Mouse (Mus musculus) liver, embryonic 16.5 days (tissue): ENCODE data around the gene Caskin1. TPM values are rescaled to one million over a fixed set of nuclear protein-coding genes. Genes with fewer than 3 reads are reported as not detected.

Experiments used
- ATAC-seq: fragments of 200-750 bp; cut with Nextera tagmentation; 2 replicates; pipeline ENCODE4 v1.8.0; 2017; ENCODE audit warnings: low read depth, mild to moderate bottlenecking, moderate number of reproducible peaks, moderate library complexity
- H3K27ac ChIP-seq: fragments of 300-500 bp; sonication (generic); 2 replicates; pipeline ENCODE4 v1.5.1; 2014; ENCODE audit warnings: mild to moderate bottlenecking, low read length
- H3K27me3 ChIP-seq: fragments of 300-500 bp; sonication (generic); 2 replicates; pipeline ENCODE4 v1.6.1; 2014; ENCODE audit warnings: low read depth, low read length, mixed read lengths; ENCODE audit not compliant: control insufficient read depth, insufficient read depth
- H3K36me3 ChIP-seq: fragments of 300-500 bp; sonication (generic); 2 replicates; pipeline ENCODE4 v1.6.1; 2014; ENCODE audit warnings: mild to moderate bottlenecking; ENCODE audit not compliant: control insufficient read depth, insufficient read depth
- H3K4me1 ChIP-seq: fragments of 300-500 bp; sonication (generic); 2 replicates; pipeline ENCODE4 v1.6.1; 2014; ENCODE audit warnings: low read depth, low read length, mixed read lengths; ENCODE audit not compliant: control insufficient read depth
- H3K4me2 ChIP-seq: fragments of 300-500 bp; sonication (generic); 2 replicates; pipeline ENCODE4 v1.6.1; 2014; ENCODE audit warnings: low read depth, low read length, mixed read lengths
- H3K4me3 ChIP-seq: fragments of 300-500 bp; sonication (generic); 2 replicates; pipeline ENCODE4 v1.5.1; 2014; ENCODE audit warnings: low read depth, mild to moderate bottlenecking, low read length
- H3K9ac ChIP-seq: fragments of 300-500 bp; sonication (generic); 2 replicates; pipeline ENCODE4 v1.6.1; 2014; ENCODE audit warnings: low read depth, low read length
- H3K9me3 ChIP-seq: fragments of 300-500 bp; sonication (generic); replicated peaks from 2 replicates; pipeline ENCODE4 v1.6.1; 2016; ENCODE audit warnings: low read length; ENCODE audit not compliant: control insufficient read depth
- WGBS: fragments of 180-500 bp; shearing (Covaris S2); extraction: QIAGEN DNeasy Blood & Tissue Kit; methylation state at CpG from one replicate; pipeline ENCODE4 v1.1.7; 2014; ENCODE audit not compliant: insufficient replicate concordance; 5-methylcytosine and 5-hydroxymethylcytosine counted together
- polyA plus RNA-seq: library from polyadenylated mRNA; unstranded; fragments of >200 nt; fragmentation: Nextera tagmentation; extraction: Ambion mirVana; gene quantifications from 2 replicates; pipeline ENCODE4 v1.2.1, GENCODE M21; 2015

The Caskin1 gene
- polyA plus RNA-seq, 1 experiment from 2014 or later: 0.13 TPM

DNA sequence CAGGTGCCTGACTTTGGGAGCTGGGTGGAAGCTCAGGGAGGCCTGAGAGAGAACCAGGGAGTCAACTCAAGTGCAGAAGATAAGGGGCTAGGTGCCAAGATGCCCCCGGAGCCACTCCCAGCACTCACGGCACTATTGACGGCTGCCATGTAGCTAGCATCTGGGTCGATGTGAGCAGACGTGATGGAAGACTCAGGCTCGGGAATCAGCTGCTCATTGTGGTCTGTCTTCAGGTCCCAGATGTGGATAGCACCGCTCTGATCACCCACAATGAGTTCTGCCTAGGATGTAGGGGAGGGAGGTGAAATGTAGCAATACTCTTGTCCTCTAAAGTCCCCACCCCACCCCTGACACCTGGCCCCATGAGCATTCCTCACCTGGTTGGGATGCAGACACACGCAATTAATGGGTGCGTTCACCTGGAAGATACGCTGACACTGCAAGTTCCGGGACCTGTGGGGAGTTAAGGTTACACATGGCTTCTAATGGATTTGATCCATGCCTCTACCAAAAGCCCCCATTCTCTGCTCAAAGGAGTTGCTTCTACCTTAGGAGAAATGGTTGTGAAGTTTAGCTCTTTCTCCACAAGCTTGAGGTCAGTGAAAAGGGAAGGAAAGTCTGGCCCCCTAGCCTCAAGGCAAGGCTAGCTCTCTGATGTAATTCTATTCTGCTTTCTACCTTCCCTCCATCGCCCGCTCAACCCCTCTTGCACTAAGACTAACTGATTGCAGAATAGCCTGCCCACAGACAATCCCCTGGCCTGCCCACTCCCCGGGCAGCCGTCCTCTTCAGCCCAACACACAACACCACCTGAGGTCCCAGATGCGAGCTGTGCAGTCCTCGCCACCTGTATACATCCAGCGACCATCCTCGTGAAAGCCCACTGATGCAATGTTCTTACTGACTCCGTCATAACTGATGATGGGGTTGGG lies 11.1 kb upstream of the Caskin1 start:
- peak overlapping the region; percentile 75 for H3K4me2 ChIP-seq
- no peaks in the 10 kb centered on the region for H3K9me3 ChIP-seq
- ATAC-seq: no peak
- peaks cover 24% of the 10 kb centered on the region for H3K4me1 ChIP-seq
- peak overlapping the region; percentile 84 for H3K9ac ChIP-seq
- H3K27me3 ChIP-seq: no peaks in the 10 kb centered on the region
- H3K4me3 ChIP-seq: peak overlapping the region; percentile 74
- 85% methylated on average over 20 of the region's 20 CpGs for WGBS
- peak overlapping the region; percentile 92 for H3K27ac ChIP-seq
- peaks cover 39% of the 10 kb centered on the region for H3K36me3 ChIP-seq

DNA sequence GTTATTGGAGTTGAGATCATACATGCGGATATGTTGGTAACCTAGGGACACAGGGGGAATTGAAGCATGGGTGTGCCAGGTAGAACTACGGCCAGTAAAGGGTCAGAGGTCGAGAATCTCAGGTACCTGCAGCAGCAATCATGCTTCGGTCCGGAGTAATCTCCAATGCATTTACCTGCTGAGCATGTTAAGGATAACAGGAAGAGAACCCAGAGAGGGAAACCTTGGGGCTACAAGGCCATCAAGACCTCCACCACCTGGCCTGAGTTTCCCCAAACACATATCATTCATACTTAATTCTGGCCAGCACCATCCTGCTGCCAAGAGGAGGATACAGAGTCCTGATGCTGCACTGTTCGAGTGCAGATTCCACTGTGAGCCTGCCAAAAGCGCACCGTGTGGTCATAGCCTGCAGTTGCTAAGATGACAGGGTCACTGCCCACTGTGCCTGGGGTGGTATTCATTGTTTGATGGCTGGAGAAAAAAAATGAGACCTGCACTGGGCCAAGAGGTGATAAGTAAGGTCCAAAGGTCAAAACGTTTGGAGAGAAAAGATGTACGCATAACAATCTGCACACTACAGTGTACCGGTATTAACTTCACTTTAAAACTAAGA lies 10.3 kb upstream of the Caskin1 start:
- no peaks in the 10 kb centered on the region for H3K27me3 ChIP-seq
- peak overlapping the region; percentile 92; the same call in 1 of the 2 replicates for H3K27ac ChIP-seq
- no peaks in the 10 kb centered on the region for H3K9me3 ChIP-seq
- peaks cover 31% of the 10 kb centered on the region for H3K36me3 ChIP-seq
- H3K4me1 ChIP-seq: peaks cover 16% of the 10 kb centered on the region
- ATAC-seq: no peak
- H3K4me2 ChIP-seq: peak overlapping the region; percentile 75
- H3K9ac ChIP-seq: peak overlapping the region; percentile 84
- H3K4me3 ChIP-seq: peak overlapping the region; percentile 74
- 49% methylated on average over 11 of the region's 11 CpGs for WGBS

DNA sequence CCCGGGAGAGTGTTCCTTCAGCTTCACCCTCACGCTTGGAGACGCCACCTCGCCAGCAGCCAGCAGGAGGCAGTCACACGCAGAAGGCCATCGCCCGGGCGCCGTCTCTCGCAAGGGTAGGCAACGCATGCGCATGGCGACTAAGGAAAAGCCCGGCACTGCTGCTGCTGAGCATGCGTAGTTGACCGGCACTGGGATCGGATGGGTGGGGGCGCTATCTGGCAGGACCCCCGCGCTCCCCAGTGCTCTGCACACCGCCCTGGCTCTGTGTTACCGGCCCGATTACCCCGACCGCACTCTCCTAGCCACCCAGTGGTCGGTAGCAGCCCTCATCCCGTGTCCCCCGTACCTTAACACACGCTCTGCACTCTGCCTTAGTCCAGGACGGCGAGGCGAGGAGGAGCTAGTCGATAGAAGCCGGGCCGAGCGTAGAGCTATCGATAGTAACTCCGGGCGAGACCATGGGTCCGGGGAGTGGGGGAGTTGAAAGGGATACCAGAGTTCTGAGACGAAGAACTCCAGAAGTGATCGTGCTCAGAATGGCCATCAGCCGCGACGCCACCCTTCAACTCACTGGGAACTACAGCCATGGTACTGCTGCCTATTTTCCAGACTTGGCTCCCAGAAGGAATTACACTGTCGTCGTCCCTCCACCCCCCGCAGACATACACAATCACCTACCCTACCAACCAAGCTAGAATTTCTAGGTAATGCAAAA lies 9.6 kb upstream of the Caskin1 start, which contains the start of gene Mlst8:
Gene Mlst8, minus strand, starts transcription at position 416 of the 718 bp plus-strand sequence.
- ATAC-seq: peak; percentile 93
- WGBS: 0% methylated on average over 48 of the region's 48 CpGs
- no peaks in the 10 kb centered on the region for H3K27me3 ChIP-seq
- peak within 1 kb of the TSS; percentile 74 for H3K4me3 ChIP-seq
- H3K9ac ChIP-seq: peak within 1 kb of the TSS; percentile 84
- peak within 1 kb of the TSS; percentile 75 for H3K4me2 ChIP-seq
- no peaks in the 10 kb centered on the region for H3K9me3 ChIP-seq
- peaks cover 14% of the 10 kb centered on the region for H3K4me1 ChIP-seq
- H3K27ac ChIP-seq: peak within 1 kb of the TSS; percentile 92
- H3K36me3 ChIP-seq: peaks cover 31% of the 10 kb centered on the region

DNA sequence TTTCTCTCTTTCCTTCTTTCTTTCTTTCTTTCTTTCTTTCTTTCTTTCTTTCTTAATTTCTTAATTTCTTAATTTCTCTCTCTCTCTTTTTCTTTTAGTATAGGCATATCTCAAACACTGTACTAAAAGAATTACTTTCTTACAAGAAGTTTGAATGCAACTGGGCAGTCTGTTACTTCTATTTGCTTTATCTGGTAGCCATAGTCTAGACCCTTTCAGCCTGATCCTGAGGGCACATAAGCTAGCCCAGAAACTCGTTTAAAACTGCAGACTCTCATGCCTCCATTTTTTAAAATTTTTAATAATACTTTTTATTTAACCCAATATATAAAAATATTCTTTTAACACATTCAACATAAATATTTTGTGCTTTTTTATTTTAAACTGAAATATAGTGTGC lies 9.0 kb upstream of the Caskin1 start:
- Histone ChIP-seq H3K4me3 (peak overlapping the region; percentile 74), H3K9me3 (no peaks in the 10 kb centered on the region), H3K27me3 (no peaks in the 10 kb centered on the region), H3K27ac (no peak overlapping the region), H3K36me3 (peaks cover 25% of the 10 kb centered on the region), H3K4me1 (peaks cover 14% of the 10 kb centered on the region), H3K9ac (no peak overlapping the region), H3K4me2 (peak overlapping the region; percentile 75)
- WGBS: 12% methylated on average over 1 of the region's 1 CpGs
- ATAC-seq: no peak

DNA sequence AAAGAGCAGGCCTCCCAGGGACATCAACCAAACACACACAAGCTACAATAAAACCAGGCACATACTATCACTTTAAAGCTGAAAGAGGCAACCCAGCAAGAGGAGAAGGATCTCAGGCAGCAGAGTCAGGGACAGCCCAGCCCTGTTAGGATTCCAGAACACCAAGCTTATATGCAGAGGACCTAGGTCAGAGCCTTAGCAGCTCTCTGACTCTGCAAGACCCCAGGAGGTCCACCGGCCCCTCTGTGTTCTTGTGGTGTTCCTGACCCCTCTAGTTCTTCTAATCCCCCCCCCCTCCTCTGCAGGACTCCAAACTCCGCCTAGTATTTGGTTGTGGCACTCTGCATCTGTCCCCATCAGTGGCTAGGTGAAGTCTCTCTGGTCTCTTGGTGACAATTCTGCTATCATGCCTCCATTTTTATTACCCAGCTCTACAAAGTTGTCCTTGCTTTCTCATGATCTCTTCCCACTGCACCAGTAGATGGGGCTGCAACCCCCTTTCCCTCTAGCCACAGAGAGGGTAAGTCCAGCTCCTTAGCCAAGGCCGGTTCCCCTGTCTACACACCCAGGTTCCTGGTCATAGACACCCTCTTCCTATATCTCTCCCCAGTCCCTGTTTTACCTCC lies 8.1 kb upstream of the Caskin1 start:
- WGBS: 42% methylated on average over 3 of the region's 3 CpGs
- no peak overlapping the region for H3K27ac ChIP-seq
- peak overlapping the region; percentile 4; the same call in 1 of the 2 replicates for H3K9ac ChIP-seq
- H3K36me3 ChIP-seq: peaks cover 21% of the 10 kb centered on the region
- H3K9me3 ChIP-seq: no peaks in the 10 kb centered on the region
- H3K4me3 ChIP-seq: no peak overlapping the region
- peaks cover 14% of the 10 kb centered on the region for H3K4me1 ChIP-seq
- no peak for ATAC-seq
- no peak overlapping the region for H3K4me2 ChIP-seq
- no peaks in the 10 kb centered on the region; the same call in 1 of the 2 replicates for H3K27me3 ChIP-seq

DNA sequence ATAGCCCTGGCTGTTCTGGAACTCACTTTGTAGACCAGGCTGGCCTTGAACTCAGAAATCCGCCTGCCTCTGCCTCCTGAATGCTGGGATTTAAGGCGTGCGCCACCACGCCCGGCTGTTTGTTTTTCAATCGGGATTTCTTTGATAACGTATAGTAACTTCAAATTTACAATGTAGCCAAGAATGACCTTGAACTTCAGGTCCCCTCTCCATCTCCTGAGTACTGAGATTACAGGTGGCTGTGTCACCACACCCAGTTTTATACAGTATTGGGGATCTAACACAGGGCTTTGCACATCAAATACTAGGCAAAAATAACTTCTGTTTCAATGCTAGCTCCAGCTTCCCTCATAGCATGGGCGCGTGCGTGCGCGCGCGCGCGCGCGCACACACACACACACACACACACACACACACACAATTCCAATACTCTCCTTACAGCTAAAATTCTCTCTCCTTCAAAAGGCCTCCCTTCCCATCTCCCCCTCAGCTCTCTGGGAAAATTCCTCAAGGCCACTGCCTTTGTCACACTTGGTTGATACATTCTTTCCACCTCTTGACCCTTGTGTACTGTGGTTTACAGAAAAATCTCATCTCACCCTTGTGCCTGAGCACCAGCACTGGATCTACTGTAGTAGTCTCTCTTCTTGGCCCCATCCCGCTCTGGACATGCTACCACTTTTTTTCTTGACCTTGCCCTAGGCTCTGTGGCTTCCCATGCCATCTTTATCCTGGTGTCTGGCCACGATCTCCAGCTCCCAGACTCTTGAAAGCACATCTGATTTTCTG lies 7.2 kb upstream of the Caskin1 start:
- Histone ChIP-seq H3K27me3 (peaks cover 3% of the 10 kb centered on the region; the same call in 1 of the 2 replicates), H3K36me3 (peaks cover 12% of the 10 kb centered on the region), H3K4me3 (no peak overlapping the region), H3K9me3 (no peaks in the 10 kb centered on the region), H3K27ac (no peak overlapping the region), H3K9ac (no peak overlapping the region), H3K4me2 (no peak overlapping the region), H3K4me1 (peaks cover 14% of the 10 kb centered on the region)
- no peak for ATAC-seq
- 85% methylated on average over 20 of the region's 20 CpGs for WGBS

DNA sequence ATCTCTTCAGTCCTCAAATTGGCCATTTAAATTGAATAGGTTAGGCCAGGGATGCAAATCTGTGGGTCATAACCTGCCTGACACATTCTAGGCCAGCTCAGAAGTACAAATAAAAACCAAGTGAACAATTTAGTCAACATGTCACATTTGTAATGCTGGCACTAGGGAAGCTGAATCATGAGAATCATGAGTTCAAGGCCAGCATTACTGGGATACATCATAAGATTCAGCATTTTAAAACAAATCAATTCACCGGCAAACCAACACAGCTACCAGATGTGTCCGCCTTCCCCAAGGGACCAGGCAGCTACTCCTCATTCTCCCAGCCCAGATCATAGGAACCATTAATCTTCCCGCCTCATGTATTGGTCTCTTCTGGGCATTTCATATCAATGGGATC lies 4.9 kb upstream of the Caskin1 start:
- Histone ChIP-seq H3K27me3 (peaks cover 23% of the 10 kb centered on the region), H3K4me1 (peaks cover 6% of the 10 kb centered on the region), H3K4me3 (no peak overlapping the region), H3K4me2 (no peak overlapping the region), H3K9ac (no peak overlapping the region), H3K27ac (no peak overlapping the region), H3K9me3 (no peaks in the 10 kb centered on the region), H3K36me3 (no peaks in the 10 kb centered on the region)
- no peak for ATAC-seq
- 71% methylated on average over 3 of the region's 3 CpGs for WGBS
